Mouse (Mus musculus) G1E (cell line): Measurements from ENCODE around the gene Tbc1d13. TPM values are rescaled to one million over a fixed set of nuclear protein-coding genes. Genes with fewer than 3 reads are reported as not detected.

Experiments used
- ATAC-seq: 2 replicates; pipeline ENCODE4 v1.8.0; 2016; ENCODE audit warnings: mild to moderate bottlenecking; ENCODE audit not compliant: insufficient number of reproducible peaks, poor library complexity, low FRiP score, severe bottlenecking; ENCODE audit errors: extremely low read depth
- DNase-seq: peaks from one replicate; pipeline ENCODE4 v3.0.0; 2012; ENCODE audit warnings: low spot score
- H3K27me3 ChIP-seq: 2 replicates; pipeline ENCODE4 v1.6.1; 2012; ENCODE audit warnings: mild to moderate bottlenecking, low read length, inconsistent platforms; ENCODE audit not compliant: insufficient read depth
- H3K36me3 ChIP-seq: replicated peaks from 2 replicates; pipeline ENCODE3; 2012; ENCODE audit warnings: mild to moderate bottlenecking, inconsistent platforms
- H3K4me1 ChIP-seq: 2 replicates; pipeline ENCODE4 v1.6.1; 2012; ENCODE audit warnings: low read depth, low read length, inconsistent platforms, mixed read lengths; ENCODE audit not compliant: insufficient read depth
- H3K4me3 ChIP-seq: 2 replicates; pipeline ENCODE4 v1.5.1; 2012; ENCODE audit warnings: low read depth, mild to moderate bottlenecking, inconsistent platforms, low read length, moderate library complexity, mixed read lengths
- H3K9me3 ChIP-seq: replicated peaks from 2 replicates; pipeline ENCODE4 v1.6.1; 2012; ENCODE audit warnings: inconsistent platforms
- CTCF ChIP-seq: IDR thresholded peaks from 2 replicates; pipeline ENCODE4 v1.5.1; 2012; ENCODE audit warnings: low read depth, low read length, inconsistent platforms, mixed read lengths
- GATA1 ChIP-seq: IDR thresholded peaks from 2 replicates; pipeline ENCODE4 v1.6.1; 2012; ENCODE audit warnings: borderline replicate concordance, low read length, inconsistent platforms, mixed read lengths
- GATA2 ChIP-seq: IDR thresholded peaks from 2 replicates; pipeline ENCODE4 v1.6.1; 2012; ENCODE audit warnings: low read depth, low read length, inconsistent platforms, borderline replicate concordance
- POLR2AphosphoS5 ChIP-seq: IDR thresholded peaks from 2 replicates; pipeline ENCODE4 v1.6.1; 2012; ENCODE audit warnings: low read depth, low read length, inconsistent platforms; ENCODE audit not compliant: insufficient replicate concordance
- TAL1 ChIP-seq: conservative IDR thresholded peaks from 2 replicates; pipeline ENCODE4 v1.6.1; 2012; ENCODE audit warnings: low read depth, low read length, inconsistent platforms, mixed read lengths
- polyA plus RNA-seq: library from polyadenylated mRNA; stranded (reverse); fragments of >175 nt; gene quantifications from 2 replicates; pipeline ENCODE4 v1.2.3, GENCODE M21; 2012
- total RNA-seq, 2 experiments: library from RNA; stranded (forward) in 1 of 2; stranded (reverse) in 1 of 2; fragments of 200-1000 nt in 1 of 2; fragments of >200 nt in 1 of 2; fragmentation: Nextera tagmentation in 1 of 2; gene quantifications; 2 replicates each; pipeline ENCODE4 v1.2.3; 2014 to 2017

Gene Tbc1d13
- total and polyA plus RNA-seq, 3 experiments, result 24.5 to 38.6 (median 38.0) TPM

DNA sequence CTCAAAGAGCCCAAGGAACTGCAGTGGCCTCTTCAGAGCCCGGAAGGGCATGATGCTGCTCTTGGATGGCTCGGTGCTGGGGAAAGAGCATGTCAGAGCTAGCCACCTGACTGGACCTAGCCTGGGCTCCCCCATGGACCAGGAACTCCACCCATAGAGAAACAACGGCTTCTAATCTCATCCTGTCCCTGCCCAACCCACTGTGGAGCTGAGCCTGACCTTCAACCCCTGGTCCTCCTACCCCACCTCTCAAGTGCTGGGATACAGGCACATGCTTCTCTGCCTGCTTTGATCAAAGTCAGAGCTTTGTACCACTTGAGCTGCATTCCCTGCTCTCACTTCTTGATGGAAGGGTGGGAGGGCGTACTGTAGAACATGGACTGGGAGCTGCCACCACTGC lies 25.3 kb upstream of the Tbc1d13 start:
- no peak overlapping the region for H3K4me3 ChIP-seq
- no peaks in the 10 kb centered on the region; the same call in 1 of the 2 replicates for H3K27me3 ChIP-seq
- H3K4me1 ChIP-seq, result peaks cover 16% of the 10 kb centered on the region; the same call in 1 of the 2 replicates
- no peaks in the 10 kb centered on the region for H3K9me3 ChIP-seq
- H3K36me3 ChIP-seq, result peaks cover 82% of the 10 kb centered on the region
- no peak for TF ChIP-seq POLR2AphosphoS5
- TF ChIP-seq CTCF, result no peak
- no peak for TF ChIP-seq GATA2
- TF ChIP-seq GATA1, result no peak
- TF ChIP-seq TAL1, result no peak
- ATAC-seq, result no peak
- no peak for DNase-seq

- no peak for TF ChIP-seq GATA2
- no peak for TF ChIP-seq CTCF
- no peak for TF ChIP-seq POLR2AphosphoS5
- no peak for TF ChIP-seq GATA1
- peak; percentile 40; the same call in 1 of the 2 replicates for TF ChIP-seq TAL1
- Histone ChIP-seq H3K9me3 (no peaks in the 10 kb centered on the region), H3K36me3 (peaks cover 81% of the 10 kb centered on the region), H3K27me3 (no peaks in the 10 kb centered on the region; the same call in 1 of the 2 replicates), H3K4me3 (no peak overlapping the region), H3K4me1 (peaks cover 16% of the 10 kb centered on the region; the same call in 1 of the 2 replicates)
- no peak for DNase-seq
- no peak for ATAC-seq
Observed at GRCm38 (mm10) chr2:30111500-30111899, 22.0 kb upstream of the Tbc1d13 start.

DNA sequence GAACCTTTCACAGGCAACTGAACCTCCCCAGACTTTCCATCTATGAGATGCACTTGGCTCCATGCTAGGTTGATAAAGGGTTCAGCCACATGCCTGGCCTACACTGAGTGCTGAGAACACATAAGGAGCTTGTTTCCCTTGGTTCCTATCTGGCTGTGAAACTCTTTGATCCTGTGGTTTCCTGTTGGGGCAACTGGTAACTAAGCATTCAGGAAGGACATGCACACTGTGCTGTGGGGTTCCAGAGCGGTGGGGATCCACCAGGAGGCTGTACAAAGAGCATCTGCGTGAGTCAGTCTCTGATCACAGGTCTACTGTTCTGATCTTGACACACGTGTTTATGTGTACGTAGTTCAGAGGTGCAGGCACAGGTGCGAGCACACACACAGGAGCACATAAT lies 21.0 kb upstream of the Tbc1d13 start:
- Histone ChIP-seq H3K4me3 (no peak overlapping the region), H3K36me3 (peaks cover 72% of the 10 kb centered on the region), H3K4me1 (peaks cover 16% of the 10 kb centered on the region; the same call in 1 of the 2 replicates), H3K27me3 (no peaks in the 10 kb centered on the region), H3K9me3 (no peaks in the 10 kb centered on the region)
- ATAC-seq (no peak), DNase-seq (no peak)
- TF ChIP-seq TAL1 (no peak), POLR2AphosphoS5 (no peak), GATA2 (no peak), CTCF (no peak), GATA1 (no peak)

DNA sequence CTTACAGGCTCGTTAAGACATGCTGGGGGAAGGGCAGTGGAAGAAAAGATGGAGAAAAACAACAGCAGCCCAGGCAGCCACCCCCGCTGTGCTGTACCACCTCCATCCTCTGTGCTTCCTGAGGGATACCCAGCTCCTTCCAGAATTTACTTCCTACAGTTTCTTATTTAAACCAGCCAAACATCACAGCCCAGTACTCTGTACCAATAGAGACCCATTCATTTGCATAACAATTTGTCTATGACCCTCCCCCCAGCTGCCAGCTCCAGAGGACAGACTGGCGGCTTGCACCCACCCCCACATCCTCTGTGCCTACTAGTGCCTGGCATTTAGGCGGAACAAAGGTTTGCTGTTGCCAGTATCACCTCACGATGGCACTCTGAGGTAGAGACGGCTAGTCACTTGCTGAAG lies 13.9 kb upstream of the Tbc1d13 start:
- no peak for DNase-seq
- no peaks in the 10 kb centered on the region for H3K27me3 ChIP-seq
- no peak for TF ChIP-seq TAL1
- no peak for TF ChIP-seq POLR2AphosphoS5
- TF ChIP-seq CTCF, result no peak
- no peak for TF ChIP-seq GATA2
- no peak for TF ChIP-seq GATA1
- no peak overlapping the region for H3K4me3 ChIP-seq
- H3K36me3 ChIP-seq, result peaks cover 61% of the 10 kb centered on the region
- ATAC-seq, result no peak
- H3K9me3 ChIP-seq, result no peaks in the 10 kb centered on the region
- H3K4me1 ChIP-seq, result peaks cover 19% of the 10 kb centered on the region

DNA sequence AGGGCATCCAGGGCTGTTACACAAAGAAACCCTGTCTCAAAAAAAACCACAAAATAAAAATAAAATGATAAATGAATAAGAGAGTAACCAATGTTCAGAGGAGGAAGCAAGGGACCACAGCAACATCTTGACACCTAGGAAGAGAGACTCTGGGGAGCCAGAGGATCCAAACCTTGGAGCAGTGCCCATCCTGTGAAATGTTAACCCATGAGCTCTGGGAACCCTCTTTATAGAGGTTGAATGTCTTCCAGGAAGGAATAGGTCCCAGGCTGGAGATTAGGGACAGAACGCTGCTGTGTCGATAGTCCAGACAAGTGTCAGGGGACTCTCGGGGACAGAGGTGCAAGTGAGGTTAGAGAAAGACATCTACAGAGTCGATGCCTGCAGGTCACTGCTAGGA lies 13.3 kb upstream of the Tbc1d13 start:
- H3K9me3 ChIP-seq, result no peaks in the 10 kb centered on the region
- H3K27me3 ChIP-seq, result no peaks in the 10 kb centered on the region
- ATAC-seq, result no peak
- TF ChIP-seq CTCF, result no peak
- no peak for TF ChIP-seq GATA2
- peaks cover 55% of the 10 kb centered on the region for H3K36me3 ChIP-seq
- no peak for DNase-seq
- H3K4me1 ChIP-seq, result peaks cover 26% of the 10 kb centered on the region
- no peak overlapping the region for H3K4me3 ChIP-seq

- DNase-seq, result no peak
- no peak for ATAC-seq
- Histone ChIP-seq H3K4me3 (no peak overlapping the region), H3K27me3 (no peaks in the 10 kb centered on the region), H3K9me3 (no peaks in the 10 kb centered on the region), H3K36me3 (peaks cover 45% of the 10 kb centered on the region), H3K4me1 (peaks cover 29% of the 10 kb centered on the region)
- TF ChIP-seq CTCF (no peak), GATA2 (no peak), TAL1 (no peak), POLR2AphosphoS5 (no peak), GATA1 (no peak)
Observed at GRCm38 (mm10) chr2:30122766-30123165, 10.8 kb upstream of the Tbc1d13 start.

GRCm38 (mm10) chr2:30123729-30124471 lies 9.6 kb upstream of the Tbc1d13 start:
- DNase-seq (peak; percentile 44), ATAC-seq (no peak)
- TF ChIP-seq GATA2, result no peak
- no peak for TF ChIP-seq POLR2AphosphoS5
- TF ChIP-seq CTCF, result no peak
- no peak for TF ChIP-seq TAL1
- TF ChIP-seq GATA1, result no peak
- Histone ChIP-seq H3K27me3 (no peaks in the 10 kb centered on the region), H3K36me3 (peaks cover 35% of the 10 kb centered on the region), H3K4me3 (peak overlapping the region; percentile 80), H3K4me1 (peaks cover 29% of the 10 kb centered on the region), H3K9me3 (no peaks in the 10 kb centered on the region)
